Mouse (Mus musculus) heart, embryonic 11.5 days (tissue): ENCODE data around the gene Gipc3. TPM values are rescaled to one million over a fixed set of nuclear protein-coding genes. Genes with fewer than 3 reads are reported as not detected.

Experiments used
- ATAC-seq: fragments of 200-750 bp; cut with Nextera tagmentation; replicated peaks from 2 replicates; pipeline ENCODE4 v1.8.0; 2017; ENCODE audit warnings: moderate library complexity; ENCODE audit not compliant: insufficient number of reproducible peaks, low FRiP score, low TSS enrichment
- H3K27ac ChIP-seq: fragments of 300-500 bp; sonication (generic); 2 replicates; pipeline ENCODE4 v1.5.1; 2014; ENCODE audit warnings: mild to moderate bottlenecking, low read depth, low read length
- H3K27me3 ChIP-seq: fragments of 300-500 bp; sonication (generic); 2 replicates; pipeline ENCODE4 v1.6.1; 2014; ENCODE audit warnings: mild to moderate bottlenecking, low read length, mixed read lengths; ENCODE audit not compliant: control insufficient read depth, insufficient read depth
- H3K36me3 ChIP-seq: fragments of 300-500 bp; sonication (generic); 2 replicates; pipeline ENCODE4 v1.6.1; 2014; ENCODE audit warnings: mild to moderate bottlenecking, low read length, moderate library complexity, mixed read lengths; ENCODE audit not compliant: control insufficient read depth, insufficient read depth
- H3K4me1 ChIP-seq: fragments of 300-500 bp; sonication (generic); 2 replicates; pipeline ENCODE4 v1.6.1; 2014; ENCODE audit warnings: low read length; ENCODE audit not compliant: control insufficient read depth, insufficient read depth
- H3K4me2 ChIP-seq: fragments of 300-500 bp; sonication (generic); 2 replicates; pipeline ENCODE4 v1.6.1; 2014; ENCODE audit warnings: mild to moderate bottlenecking, moderate library complexity
- H3K4me3 ChIP-seq: fragments of 300-500 bp; sonication (generic); 2 replicates; pipeline ENCODE4 v1.5.1; 2014; ENCODE audit warnings: low read depth, low read length
- H3K9ac ChIP-seq: fragments of 300-500 bp; sonication (generic); 2 replicates; pipeline ENCODE4 v1.6.1; 2014; ENCODE audit warnings: mild to moderate bottlenecking, low read depth, low read length, moderate library complexity
- H3K9me3 ChIP-seq: fragments of 300-500 bp; sonication (generic); replicated peaks from 2 replicates; pipeline ENCODE4 v1.6.1; 2016; ENCODE audit warnings: low read length; ENCODE audit not compliant: control insufficient read depth
- WGBS: fragments of 180-500 bp; shearing (Covaris S2); extraction: QIAGEN DNeasy Blood & Tissue Kit; methylation state at CpG from one replicate; pipeline ENCODE4 v1.1.7; 2014; ENCODE audit not compliant: insufficient replicate concordance; 5-methylcytosine and 5-hydroxymethylcytosine counted together
- polyA plus RNA-seq: library from polyadenylated mRNA; unstranded; fragments of >200 nt; fragmentation: Nextera tagmentation; extraction: Ambion mirVana; gene quantifications from 2 replicates; pipeline ENCODE4 v1.2.1, GENCODE M21; 2014

The Gipc3 gene
- polyA plus RNA-seq, 1 experiment from 2014 or later: not detected

DNA sequence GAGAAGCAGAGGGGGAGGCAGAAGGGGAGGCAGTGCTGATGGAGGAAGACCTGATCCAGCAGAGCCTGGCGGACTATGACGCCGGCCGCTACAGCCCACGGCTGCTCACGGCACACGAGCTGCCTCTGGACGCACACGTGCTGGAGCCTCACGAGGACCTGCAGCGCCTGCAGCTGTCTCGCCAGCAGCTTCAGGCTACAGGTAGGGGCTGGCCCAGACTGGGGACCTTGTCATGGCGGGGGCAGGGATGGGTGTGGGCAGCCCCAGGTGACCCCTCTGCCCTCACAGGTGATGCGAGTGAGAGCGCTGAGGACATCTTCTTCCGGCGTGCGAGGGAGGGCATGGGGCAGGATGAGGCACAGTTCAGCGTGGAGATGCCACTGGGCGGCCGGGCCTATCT, 17.9 kb downstream of the Gipc3 start:
- no peaks in the 10 kb centered on the region for H3K27me3 ChIP-seq
- no peak overlapping the region for H3K4me2 ChIP-seq
- H3K9me3 ChIP-seq: no peaks in the 10 kb centered on the region
- 94% methylated on average over 21 of the region's 21 CpGs for WGBS
- H3K9ac ChIP-seq: no peak overlapping the region
- no peak for ATAC-seq
- peaks cover 46% of the 10 kb centered on the region for H3K36me3 ChIP-seq
- H3K27ac ChIP-seq: no peak overlapping the region
- H3K4me3 ChIP-seq: no peak overlapping the region
- peaks cover 47% of the 10 kb centered on the region for H3K4me1 ChIP-seq

DNA sequence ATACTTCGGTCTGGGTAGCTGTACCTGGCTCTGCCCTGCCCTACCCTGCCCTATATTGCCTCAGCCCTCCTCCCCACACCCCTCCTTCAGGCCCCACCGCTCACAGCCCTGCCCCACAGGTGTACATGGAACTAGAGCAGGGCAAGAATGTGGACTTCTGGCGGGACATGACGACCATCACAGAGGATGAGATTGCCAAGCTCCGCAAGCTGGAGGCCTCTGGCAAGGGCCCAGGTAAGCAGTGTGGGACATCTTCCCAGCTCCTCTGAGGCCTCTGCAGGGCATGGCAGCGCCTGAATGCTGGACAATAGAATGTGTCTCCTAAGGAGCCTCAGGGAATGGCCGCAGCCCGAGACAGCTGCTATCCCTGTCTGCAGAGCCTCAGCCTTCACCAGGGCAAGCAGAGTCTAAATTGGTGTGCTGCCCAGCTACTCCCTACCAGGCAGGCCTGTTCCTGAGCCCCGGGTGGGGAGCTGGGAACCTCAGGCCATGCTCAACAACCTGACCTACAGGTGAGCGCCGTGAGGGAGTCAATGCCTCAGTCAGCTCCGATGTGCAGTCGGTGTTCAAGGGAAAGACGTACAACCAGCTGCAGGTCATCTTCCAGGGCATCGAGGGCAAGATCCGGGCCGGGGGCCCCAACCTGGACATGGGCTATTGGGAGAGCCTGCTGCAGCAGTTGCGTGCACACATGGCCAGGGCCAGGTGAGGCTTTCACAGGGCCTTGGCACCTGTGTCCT, 19.1 kb downstream of the Gipc3 start:
- H3K36me3 ChIP-seq: peaks cover 46% of the 10 kb centered on the region
- no peaks in the 10 kb centered on the region for H3K27me3 ChIP-seq
- H3K4me3 ChIP-seq: no peak overlapping the region
- H3K4me1 ChIP-seq: peaks cover 43% of the 10 kb centered on the region
- no peak overlapping the region for H3K27ac ChIP-seq
- WGBS: 94% methylated on average over 18 of the region's 18 CpGs
- no peaks in the 10 kb centered on the region for H3K9me3 ChIP-seq
- H3K4me2 ChIP-seq: no peak overlapping the region
- no peak for ATAC-seq
- H3K9ac ChIP-seq: no peak overlapping the region

DNA sequence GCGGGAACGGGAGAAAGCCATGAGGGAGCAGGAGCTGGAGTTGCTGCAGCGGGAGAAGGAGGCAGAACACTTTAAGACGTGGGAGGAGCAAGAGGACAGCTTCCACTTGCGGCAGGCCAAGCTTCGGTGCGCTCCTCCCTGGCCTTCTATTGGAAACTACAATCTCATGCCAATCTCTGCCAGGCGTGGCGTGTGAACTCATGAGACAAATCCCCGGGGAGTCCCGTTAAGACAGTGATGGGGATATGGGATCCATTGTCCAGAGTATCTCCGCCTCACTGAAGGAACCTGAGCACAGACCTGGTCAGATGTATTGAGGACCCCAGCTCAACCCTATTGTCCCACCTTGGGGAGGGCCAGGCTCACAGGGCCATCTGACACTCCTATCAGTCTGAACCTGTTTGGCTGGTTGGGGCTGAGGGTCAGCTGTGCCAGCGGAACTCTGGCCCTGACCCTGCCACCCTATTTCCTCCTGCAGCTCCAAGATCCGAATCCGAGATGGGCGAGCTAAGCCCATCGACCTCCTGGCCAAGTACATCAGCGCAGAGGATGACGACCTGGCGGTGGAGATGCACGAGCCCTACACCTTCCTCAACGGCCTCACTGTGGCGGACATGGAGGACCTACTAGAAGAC, 19.8 kb downstream of the Gipc3 start:
- WGBS: 90% methylated on average over 23 of the region's 23 CpGs
- Histone ChIP-seq H3K27me3 (no peaks in the 10 kb centered on the region), H3K27ac (no peak overlapping the region), H3K9ac (no peak overlapping the region), H3K4me3 (no peak overlapping the region), H3K4me2 (no peak overlapping the region), H3K36me3 (peaks cover 46% of the 10 kb centered on the region), H3K4me1 (peaks cover 41% of the 10 kb centered on the region), H3K9me3 (no peaks in the 10 kb centered on the region)
- ATAC-seq: no peak

DNA sequence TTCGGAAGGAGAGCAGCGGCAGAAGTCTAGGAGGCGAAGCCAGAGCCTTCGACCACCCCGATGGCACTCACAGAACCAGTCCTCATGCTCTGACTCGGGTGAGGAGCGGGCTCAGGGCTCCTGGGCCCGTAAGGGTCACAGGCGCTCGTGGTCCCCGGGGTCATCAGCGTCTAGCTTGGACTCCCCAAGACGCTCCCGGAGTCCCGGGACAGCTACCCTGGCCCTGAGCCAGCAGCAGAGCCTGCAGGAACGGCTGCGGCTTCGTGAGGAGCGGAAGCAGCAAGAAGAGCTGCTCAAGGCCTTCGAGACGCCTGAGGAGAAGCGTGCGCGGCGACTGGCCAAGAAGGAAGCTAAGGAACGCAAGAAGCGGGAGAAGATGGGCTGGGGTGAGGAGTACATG, 20.6 kb downstream of the Gipc3 start:
- H3K4me1 ChIP-seq: peaks cover 37% of the 10 kb centered on the region
- no peaks in the 10 kb centered on the region for H3K9me3 ChIP-seq
- WGBS: 91% methylated on average over 27 of the region's 27 CpGs
- ATAC-seq: no peak
- peak overlapping the region; percentile 34; the same call in 1 of the 2 replicates for H3K9ac ChIP-seq
- H3K4me2 ChIP-seq: peak overlapping the region; percentile 87; the same call in 1 of the 2 replicates
- peak overlapping the region; percentile 96; the same call in 1 of the 2 replicates for H3K4me3 ChIP-seq
- no peak overlapping the region for H3K27ac ChIP-seq
- peaks cover 46% of the 10 kb centered on the region for H3K36me3 ChIP-seq
- no peaks in the 10 kb centered on the region for H3K27me3 ChIP-seq

DNA sequence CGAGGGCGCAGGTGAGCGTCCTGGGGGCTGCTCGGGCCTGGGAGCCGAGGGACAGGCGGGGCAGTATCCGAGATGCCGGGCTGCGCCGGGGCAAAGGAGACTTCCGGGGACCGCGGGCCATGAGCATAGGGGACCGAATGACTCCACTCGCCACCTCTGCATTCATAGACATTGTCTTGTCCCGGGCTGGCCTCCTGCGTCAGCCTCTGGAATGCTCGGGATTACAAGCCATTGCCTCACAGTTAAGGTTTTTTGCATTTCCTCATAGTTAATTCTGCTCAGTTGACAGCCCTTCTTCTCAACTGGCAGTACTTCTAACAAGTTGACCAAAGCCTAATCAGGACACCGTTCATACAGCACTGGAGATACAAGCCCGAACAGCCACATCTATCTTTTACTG, 21.6 kb downstream of the Gipc3 start:
- WGBS: 1% methylated on average over 20 of the region's 20 CpGs
- H3K36me3 ChIP-seq: peaks cover 41% of the 10 kb centered on the region

DNA sequence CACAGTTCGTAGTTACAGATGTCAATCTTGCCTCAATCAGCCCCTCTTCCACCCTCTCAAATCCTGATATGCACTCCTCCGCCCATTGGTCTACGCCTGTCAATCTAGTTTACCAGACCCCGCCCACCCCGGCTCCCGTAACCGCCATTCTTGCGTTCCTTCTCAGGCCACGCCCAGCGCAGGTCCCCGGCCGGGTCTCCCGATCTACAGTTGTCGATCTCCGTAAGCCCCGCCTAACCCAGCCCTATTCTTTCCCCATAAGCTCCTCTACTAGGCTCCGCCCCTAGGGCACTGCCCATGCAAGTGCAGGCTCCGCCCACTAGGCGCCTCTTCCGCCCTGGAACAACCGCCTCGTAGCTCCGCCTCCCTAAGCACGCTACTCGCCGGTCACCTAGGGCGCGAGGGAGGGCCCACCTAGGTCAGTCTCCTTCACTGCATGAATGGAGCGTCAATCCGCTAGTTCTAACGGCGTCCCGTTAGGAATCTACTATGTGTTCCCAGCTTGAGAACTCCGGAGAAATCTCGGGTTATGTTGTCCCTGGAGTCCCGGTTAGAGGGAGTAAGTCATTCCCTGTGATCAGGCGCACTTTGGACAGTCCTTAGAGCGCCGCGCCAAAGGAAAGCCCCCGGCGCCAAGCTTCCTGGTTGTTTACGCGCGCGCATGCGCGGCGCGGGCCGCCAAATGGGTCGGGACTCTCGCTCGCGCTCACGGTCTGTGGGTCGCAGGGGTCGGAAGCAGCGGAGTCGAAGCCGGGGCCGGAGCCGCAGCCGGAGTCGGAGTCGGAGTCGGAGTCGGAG, 22.3 kb downstream of the Gipc3 start, which contains the start of gene Cactin:
Gene Cactin, plus strand, starts transcription at position 554 of the 798 bp plus-strand sequence.
- H3K4me1 ChIP-seq: peaks cover 37% of the 10 kb centered on the region

More for the DNA sequence above, 21.6 kb downstream of the Gipc3 start:
- Histone ChIP-seq H3K4me3 (peak overlapping the region; percentile 96), H3K27ac (peak overlapping the region; percentile 85), H3K9ac (peak overlapping the region; percentile 88), H3K9me3 (no peaks in the 10 kb centered on the region), H3K4me2 (peak overlapping the region; percentile 87), H3K27me3 (no peaks in the 10 kb centered on the region), H3K4me1 (peaks cover 35% of the 10 kb centered on the region)
- no peak for ATAC-seq

DNA sequence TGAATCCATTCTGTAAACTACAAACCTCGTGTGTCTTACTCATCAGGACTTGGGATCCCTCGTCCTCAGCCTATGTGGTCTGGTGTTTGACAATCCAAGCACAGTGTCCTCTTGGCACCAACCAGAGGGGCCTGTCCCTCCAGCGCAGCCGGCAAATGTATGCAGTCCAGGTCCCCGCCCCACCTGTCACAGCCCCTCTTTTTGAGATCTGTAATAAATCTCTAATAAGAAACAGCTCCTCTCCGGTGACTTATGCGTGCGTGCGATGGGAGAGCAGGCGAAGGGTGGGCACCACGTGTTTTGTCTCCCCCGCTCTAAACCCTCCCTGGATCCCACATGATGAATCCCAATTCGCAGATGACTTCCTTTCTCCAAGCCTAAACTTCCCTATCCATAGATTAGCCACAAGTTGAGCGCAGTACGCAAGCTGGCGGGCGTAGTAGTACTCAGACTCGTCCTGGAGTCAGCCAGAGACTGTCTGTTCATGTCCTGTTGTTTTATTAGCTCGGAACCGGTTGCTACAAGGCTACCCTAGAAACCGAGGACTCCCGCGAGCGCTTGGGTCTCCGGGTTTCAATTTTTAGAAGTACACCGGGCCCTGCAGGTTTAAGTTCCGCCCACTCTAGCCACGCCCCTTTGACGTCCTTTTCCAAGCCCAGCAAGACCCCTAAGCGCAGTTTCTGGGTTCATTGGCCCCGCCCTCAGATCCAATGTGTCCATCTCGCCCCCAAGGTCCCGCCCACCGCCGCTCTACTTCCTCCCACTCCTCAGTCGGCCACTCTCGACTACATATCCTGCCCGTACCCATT, 23.1 kb downstream of the Gipc3 start:
- peak overlapping the region; percentile 85 for H3K27ac ChIP-seq
- H3K4me1 ChIP-seq: peaks cover 37% of the 10 kb centered on the region
- H3K36me3 ChIP-seq: peaks cover 31% of the 10 kb centered on the region
- H3K27me3 ChIP-seq: no peaks in the 10 kb centered on the region
- ATAC-seq: no peak
- H3K4me2 ChIP-seq: peak overlapping the region; percentile 87
- 2% methylated on average over 38 of the region's 38 CpGs for WGBS
- H3K9me3 ChIP-seq: no peaks in the 10 kb centered on the region
- H3K4me3 ChIP-seq: peak overlapping the region; percentile 96
- peak overlapping the region; percentile 72 for H3K9ac ChIP-seq

More for the DNA sequence above, 22.3 kb downstream of the Gipc3 start, which contains the start of gene Cactin:
- no peaks in the 10 kb centered on the region for H3K27me3 ChIP-seq
- H3K9me3 ChIP-seq: no peaks in the 10 kb centered on the region
- ATAC-seq: peak; percentile 90
- H3K27ac ChIP-seq: peak within 1 kb of the TSS; percentile 85
- peaks cover 37% of the 10 kb centered on the region for H3K36me3 ChIP-seq
- peak within 1 kb of the TSS; percentile 96 for H3K4me3 ChIP-seq
- peak within 1 kb of the TSS; percentile 88 for H3K9ac ChIP-seq
- WGBS: under 1% methylated on average over 68 of the region's 68 CpGs
- peak within 1 kb of the TSS; percentile 87 for H3K4me2 ChIP-seq

DNA sequence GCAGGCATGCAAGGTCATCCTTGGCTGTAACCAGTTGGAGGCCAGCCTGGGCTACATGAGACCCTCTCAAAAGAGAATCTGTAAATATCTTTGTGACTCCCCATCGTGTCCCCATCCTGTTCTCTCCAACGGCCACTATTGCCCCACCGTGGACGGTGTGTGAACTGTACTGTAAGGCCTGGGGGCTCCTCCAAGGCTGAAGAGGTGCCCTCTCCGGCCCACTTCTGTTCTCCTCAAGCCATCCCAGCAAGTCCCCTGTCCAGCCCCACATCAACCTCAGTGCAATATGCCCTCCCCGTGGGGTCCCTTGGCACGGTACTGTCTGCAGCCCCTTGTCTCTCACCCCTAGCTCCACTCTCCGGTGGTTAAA, 23.8 kb downstream of the Gipc3 start:
- no peaks in the 10 kb centered on the region for H3K9me3 ChIP-seq
- H3K9ac ChIP-seq: peak overlapping the region; percentile 72; the same call in 1 of the 2 replicates
- H3K4me1 ChIP-seq: peaks cover 37% of the 10 kb centered on the region
- 43% methylated on average over 8 of the region's 8 CpGs for WGBS
- H3K4me3 ChIP-seq: peak overlapping the region; percentile 96
- no peaks in the 10 kb centered on the region for H3K27me3 ChIP-seq
- peak overlapping the region; percentile 85; the same call in 1 of the 2 replicates for H3K27ac ChIP-seq
- H3K36me3 ChIP-seq: peaks cover 25% of the 10 kb centered on the region
- ATAC-seq: no peak
- peak overlapping the region; percentile 87 for H3K4me2 ChIP-seq
